Mouse (Mus musculus) kidney, postnatal 4 days (tissue): ENCODE data around the gene Rcvrn.

Source experiments
- DNase-seq, 2 experiments: peaks; one replicate each; pipeline ENCODE4 v3.0.0; 2021; ENCODE audit warnings: mixed read lengths in 2 of 2

Rcvrn gene

DNA sequence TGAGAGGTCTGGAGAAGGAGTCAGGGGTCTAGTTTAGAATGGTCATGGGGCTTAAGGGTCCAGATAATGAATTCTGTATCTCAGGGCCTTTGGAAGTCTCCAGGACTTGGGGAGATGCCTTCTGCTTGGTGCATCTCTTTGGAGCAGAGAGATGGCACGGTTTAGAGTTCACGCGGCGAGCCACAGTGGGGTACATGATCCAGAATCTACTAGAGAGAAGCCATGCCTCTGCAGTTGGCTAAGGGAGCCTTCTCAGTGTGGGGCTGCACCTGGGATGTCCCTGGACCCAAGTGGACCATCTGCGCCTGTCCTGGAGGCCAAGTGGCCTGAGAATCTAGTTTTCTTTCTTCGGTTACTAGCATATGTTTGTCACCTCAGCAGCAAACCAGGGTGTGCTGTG is 25.1 kb upstream of the Rcvrn start:
- no peak for DNase-seq

DNA sequence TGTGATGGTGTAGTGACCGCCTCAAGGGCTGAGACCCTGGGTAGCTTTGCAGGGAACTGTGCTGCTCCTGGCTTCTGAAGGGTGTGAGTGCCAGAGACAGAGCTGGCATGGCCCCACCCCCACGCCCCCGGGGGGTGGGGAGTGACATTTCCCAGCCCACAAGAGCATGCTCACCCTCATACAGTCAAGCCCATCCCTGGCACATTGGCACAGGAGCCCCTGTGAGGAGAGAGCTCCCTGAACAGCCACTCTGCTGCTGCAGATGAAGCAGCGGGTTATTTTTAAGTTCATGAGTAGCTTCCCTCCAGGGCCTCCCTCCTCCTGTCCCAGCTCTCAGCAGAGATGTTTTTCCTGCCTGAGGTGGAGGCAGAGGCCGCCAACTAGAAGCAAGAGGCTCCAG is 23.0 kb upstream of the Rcvrn start:
- no peak for DNase-seq

DNA sequence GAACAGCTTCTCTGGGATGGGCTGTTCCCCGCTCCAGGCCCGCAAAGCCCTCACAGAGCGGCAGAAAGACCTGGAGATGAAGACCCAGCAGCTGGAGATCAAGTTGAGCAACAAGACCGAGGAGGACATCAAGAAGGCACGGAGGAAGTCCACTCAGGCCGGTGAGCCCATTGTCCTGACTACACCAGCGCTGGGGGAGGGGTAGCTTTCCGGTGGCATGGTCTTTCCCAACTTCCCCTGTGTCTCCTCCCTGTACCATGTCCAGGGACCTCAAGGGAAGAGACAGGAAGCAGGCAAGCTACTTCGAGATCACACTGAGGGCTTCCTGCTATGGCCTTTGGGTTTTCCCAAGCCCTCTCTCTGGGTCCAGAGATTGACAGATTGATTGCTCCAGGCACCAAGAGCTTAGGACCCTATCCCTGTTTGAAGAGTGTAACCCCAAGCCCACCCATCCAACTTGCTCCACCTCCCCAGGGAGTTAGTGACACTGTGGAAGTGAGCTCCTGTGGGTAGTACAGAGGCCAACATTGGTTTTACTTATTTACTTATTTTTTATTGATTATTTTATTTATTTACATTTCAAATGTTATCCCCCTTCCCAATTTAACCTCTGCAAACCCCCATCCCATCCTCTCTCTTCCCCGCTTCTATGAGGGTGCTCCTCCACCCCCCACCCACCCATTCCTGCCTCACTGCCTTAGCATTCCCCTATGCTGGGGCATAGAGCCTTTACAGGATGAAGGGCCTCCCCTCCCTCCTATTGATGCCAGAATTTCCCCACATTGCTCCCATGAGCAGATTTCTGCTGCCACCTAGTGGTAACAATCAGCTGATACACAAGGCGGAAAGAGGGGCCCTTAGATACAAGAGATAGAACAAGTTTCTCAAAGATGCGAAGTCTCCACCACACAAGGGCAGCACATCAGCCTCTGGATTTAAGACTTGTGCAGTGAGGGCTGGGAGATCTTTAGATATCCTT is 19.3 kb upstream of the Rcvrn start:
- DNase-seq: peak; percentile 49 to 65

DNA sequence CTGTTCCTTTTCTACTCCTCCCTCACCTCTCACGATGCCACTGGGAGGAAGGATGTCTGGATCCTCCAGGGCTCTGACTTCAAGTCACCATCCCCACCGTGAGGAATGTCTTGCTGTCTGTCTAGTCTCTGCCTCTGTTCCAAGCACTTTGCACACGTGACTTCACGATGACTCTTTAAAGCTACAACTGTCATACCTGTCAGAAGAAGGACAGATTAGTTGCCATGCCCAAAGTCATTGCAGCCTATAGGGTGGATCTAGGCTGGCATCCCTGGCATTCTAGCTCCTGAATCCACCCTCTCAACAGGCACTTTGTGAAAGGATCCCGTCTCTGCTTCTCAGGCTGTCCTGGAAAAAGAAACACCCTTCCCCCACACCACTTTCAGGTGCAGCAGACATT is 15.8 kb upstream of the Rcvrn start:
- no peak for DNase-seq

DNA sequence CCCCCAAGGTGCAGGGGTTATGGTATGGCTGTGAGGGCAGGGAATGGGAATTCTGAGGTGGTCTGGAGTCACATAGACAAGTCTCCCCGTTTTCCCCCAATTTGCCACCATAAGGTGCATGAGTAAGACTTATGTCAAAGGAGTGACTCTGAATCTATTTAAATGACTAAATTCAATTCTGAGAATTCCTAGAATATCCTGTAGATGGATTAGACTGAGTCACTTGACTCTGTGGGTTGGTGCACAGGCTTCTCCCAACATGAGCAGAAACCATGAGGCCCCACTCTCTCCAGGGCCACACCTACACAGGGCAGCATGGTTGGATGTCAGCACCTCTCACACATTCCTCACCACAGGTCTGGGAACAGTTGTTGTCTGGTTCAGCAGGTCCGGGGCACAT is 15.2 kb upstream of the Rcvrn start:
- DNase-seq: no peak

DNA sequence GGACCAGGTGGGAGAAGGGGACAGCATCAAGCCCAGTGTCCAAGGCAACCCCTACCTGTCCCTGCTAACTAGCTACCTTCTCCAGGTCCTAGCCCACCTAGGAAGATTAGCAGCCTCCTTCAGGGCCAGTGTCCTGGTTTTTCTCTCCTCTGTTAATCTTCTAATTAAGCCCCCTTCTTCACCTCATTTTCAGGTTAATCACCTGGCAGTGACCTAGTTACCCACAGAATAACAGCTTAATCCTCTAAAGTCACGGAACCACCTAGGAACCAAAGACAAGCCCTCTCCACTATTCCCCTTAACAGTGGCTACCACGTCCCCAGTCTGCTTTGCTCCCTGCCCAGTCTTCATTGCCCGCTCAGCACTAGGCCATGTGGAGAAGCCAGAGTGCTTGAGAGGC is 13.3 kb upstream of the Rcvrn start:
- no peak for DNase-seq

DNA sequence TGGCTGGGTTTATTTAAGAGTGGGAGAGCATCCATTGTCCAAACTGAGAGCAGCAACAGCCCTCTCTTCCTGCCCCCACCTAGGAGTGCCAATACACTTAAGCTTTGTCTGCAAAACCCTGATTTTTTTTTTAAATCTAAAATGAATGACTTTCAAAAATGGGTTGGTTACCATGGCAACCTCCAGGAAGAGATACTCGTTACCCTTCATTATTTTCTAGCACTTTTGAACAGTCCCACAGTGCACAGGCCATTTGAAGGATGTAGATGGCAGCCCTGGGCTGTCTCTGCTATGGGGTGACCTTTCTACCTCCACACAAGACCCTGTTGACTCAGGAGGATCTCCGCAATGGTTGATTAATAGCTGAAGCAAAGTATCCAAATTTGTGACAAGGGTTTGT is 9.0 kb upstream of the Rcvrn start:
- DNase-seq: no peak

DNA sequence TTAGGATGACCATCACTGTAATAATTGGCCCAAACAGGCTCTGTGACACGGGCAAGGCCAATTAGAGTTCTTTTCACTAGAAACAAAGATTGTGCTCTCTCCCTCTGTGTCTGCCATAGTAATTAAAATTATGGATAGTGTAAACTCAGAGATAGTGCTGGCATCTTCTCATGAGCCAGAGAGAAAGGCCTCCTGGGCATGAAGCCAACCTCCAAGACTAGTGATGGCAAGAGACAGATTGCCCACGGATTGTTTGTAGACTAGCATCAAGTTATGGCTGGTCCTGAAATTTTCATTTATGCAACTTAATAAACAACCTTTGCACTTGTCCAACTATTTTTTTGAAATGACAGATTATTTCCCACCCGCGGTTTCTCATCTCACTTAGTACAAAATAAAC is 17.9 kb downstream of the Rcvrn start:
- DNase-seq: no peak

DNA sequence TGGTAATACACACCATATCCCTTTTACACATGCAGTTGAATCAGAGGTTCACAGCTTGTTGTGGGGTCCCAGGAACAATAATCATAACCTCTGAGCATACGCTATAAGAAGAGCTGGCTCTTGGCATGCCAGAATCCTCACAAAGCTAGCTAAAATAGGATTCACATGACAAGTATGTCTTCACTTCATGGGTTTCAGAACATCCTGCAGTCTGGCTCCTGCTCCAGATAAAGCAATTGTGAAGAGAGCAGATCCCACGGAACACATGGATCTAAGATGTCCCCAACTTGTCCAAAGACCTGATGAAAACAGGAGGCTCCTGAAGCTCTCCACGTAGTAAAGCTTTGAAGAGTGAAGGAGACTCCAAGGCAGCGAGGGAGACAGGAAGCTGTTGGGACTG is 20.3 kb downstream of the Rcvrn start:
- DNase-seq: no peak

DNA sequence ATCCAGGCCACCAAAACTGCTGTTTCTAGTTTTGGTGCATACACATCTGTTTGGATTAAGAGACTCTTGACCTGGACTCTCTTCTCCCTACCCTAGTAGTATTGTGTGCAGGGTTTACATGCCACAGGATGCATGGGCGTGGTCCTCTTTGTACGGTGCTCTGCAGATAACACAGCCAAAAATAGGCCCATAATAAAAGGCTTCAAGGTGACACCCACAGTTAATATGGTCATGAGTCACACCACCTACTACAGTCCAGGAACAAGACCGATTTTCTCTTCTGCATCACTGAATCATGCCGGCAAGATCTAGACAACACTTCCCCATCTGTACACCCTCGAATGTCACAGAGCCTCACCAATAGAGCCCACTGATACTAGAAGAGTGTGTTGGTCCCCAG is 26.4 kb downstream of the Rcvrn start:
- no peak for DNase-seq

DNA sequence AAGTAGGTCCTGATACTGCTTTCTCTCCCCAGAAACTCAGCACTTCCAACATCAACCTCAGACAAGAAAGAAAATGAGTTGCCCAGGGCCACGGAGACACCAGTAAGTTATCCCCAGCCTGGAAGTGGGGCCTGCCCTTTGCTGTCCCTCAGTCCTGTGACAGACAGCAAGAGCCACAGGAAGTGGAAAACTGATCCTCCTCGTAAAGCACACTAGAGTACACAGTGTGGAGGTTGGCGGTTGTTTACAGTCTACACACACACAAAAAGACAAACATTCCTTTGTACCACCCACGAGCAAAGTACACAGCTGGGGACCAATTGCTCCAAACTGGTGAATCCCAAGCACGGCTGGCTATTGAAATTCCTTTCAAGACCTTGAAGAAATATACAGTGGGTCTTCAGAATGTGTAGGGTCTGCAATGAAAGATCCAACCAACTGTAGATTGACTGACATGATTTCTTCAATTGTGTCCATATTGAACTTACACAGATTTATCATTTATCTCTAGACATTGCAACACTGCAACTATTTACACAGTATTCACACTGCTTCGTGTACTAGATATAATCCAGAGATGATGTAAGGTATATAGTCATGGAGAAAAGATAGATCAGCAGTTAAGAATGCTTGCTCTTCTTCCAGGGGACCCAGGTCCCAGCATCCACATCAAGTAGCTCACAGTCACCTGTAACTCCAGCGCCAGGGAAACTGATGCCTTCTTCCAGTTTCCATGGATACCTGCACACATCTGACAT is 27.5 kb downstream of the Rcvrn start:
- no peak for DNase-seq

DNA sequence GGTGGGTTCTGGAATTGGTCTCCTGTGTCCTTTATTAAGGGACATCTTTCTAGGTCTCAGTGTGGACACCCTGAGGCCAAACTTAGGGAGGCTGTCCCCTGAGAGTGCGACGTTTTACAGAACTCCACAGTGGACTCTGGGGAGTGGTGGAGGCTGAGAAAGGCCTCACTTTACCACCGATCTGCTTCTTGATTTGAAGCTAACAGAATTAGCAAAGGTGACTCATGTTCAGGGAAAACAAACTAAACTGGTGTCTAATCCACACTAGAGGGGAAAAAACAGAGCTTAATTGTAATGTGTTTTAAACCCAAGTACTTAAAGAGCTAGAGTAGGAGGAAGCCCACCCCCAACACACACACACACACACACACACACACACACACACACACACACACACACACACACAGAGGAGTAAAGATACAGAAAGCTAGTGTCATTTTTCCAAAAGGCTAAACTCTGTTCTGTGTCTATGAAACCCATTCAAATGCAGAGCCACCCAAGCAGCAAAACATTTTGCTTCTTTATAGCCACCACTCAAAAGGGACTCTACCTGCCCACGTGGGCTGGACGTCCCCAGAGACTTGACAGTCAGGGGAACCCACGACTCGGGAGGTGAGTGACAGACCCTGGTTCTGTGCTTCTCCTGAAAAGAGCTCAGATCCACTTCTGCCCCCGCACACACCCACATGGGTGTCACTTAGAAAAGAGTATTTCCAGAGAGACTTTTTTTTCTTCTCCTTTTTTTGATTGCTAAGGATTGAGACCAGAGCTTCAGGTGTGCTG is 28.3 kb downstream of the Rcvrn start:
- no peak for DNase-seq

DNA sequence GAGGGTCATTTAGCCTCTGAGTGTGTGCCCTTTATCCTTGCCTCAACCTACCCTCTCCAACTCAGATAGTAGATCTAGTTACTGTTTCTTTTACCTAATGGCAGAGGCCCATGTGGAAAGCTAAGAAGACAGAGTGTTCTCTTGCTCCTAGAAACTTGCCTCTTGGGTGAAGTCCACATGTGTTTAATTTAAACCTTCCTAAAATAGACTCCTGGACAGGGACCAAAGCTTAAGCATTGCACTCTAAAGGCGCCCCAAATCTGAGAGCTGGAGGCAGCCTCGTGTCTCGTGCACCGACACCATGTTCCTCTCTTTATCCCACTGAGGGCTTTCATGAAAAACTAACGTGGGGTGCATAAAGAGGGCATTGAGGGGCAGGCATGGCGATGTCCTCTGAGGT is 32.0 kb downstream of the Rcvrn start:
- DNase-seq: no peak

DNA sequence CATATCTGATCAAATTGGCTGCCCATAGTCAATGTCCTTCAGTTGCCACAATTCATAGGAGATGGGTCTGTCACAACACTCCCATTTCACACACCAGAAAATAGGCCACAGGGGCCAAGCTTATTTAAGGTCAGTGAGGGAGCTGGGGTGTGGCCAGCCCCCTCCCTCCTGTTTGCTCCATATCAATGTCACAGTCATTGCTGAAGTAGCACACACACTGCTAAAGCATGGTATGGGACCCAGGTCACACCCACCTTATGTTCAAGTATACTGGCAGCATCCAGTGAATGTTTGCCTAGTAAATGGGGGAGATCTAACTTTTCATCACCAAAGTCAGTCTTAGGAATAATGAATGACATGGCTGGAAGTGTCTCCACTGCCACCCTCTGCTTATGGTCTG is 33.6 kb downstream of the Rcvrn start:
- no peak for DNase-seq

DNA sequence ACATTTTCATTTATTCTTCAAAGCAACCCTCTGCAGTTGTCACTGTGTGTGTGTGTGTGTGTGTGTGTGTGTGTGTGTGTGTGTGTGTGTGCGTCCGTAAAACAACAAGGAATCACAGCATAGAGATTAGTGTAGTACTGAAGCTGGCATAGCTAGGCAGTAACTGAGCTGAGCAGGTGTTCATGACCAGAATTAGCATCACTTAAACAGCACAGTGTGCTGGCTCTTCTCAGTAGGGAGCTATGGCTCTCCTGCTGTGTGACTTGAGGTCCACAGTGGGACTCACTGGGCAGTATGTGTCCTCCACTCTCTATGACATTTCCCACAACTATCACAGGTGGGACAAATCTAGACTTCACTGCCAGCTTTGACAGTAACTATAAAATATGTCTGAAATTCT is 35.9 kb downstream of the Rcvrn start:
- DNase-seq: no peak

DNA sequence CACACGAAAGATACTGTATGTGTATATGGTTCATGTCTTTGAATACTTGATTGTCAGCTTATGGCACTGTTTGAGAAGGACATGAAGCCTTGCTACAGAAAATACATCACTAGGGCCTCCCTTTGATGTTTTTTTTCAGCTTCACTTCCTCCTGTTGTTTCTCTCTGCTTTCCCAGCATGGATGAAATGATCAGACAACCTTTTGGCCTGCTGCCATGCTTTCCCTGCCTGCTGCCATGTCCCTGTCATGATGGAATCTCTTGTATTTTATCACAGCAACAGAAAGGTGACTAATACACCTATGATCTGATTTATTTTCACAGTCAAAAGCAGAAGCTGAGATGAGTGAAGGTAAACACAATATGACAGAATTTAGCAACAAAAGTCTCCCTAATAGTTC is 38.6 kb downstream of the Rcvrn start:
- no peak for DNase-seq

DNA sequence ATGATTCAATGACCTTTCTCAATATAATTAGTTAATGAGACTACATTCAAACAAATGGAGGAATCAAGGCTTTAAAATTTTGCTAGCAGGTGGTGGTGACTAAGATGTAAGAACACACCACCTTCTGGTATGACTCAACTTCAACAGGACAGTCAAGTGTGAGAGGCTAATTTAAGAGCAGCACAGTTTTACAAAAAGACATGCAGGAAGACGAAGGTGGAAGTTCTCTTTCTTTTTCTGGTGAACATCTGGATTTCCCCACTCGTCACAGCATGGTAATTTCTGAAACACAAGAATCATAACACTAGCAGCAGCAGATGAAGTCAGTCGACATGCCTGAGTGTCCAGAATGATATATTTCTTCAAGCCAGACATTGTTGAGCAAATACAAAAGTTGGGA is 39.5 kb downstream of the Rcvrn start:
- no peak for DNase-seq

DNA sequence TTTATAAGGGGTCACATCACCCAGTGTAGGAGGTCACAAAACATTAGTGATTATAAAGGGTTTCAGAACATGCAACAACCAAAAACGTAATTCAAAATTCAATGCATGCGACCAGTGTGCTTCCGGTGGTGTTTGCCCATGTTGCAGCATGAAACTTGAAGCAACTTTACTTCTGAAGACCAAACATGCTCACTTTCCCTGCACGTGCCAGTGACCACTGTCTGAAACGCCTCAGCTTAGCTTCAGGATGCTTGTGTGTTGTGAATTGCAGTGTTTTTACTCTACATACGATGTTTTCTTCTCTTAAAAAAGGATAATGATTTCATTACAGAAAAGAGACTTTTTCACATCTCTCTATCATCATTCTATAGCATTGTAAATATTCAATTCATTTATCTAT is 43.2 kb downstream of the Rcvrn start:
- no peak for DNase-seq

DNA sequence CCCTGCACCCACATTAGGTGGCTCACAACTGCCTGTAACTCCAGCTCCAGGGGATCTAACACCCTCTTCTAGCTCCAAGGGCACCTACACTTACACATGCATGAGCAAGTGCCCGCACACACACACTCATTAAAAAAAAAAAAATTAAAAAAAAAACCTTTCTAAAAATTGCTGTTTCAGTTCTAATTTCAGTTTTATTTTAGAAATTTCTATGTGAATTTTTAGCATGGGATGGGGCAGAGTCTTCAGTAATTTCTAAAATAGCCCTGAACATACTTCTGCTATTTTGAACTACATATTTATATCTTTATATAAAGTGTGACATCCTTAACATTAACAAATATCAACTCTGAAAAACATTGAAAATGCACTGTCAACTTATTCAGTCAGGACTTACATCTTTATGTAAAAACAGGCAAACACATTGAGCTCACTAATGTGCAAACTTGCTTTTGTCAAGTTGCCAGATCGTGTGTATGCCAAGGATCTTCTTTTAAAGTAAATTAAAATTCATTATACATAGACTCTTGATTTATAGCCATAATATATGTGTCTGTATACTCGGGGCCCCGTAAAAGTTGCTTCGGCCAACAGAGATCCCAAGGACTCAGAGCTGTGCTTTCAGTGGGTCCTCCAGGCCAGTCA is 43.8 kb downstream of the Rcvrn start:
- DNase-seq: no peak

DNA sequence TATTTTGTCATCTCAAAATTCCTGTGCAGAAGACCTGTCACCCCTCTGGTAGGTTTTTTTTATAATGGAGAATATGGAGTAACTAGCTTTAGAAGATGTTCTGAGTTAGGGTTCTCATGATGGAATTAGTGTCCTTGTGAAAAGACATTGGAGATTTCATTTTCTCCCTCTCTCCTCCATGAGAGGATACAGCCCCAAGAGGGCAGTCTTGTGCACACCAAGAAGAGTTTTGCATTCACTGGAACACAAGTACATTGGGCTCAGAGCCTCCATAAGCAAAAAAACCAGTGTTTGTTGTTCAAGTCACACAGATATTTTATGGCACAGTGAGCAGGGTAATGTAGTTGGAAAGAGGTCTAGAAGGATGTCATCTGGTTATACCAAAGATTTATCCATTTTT is 46.4 kb downstream of the Rcvrn start:
- no peak for DNase-seq
